Mouse (Mus musculus): ENCODE data around the gene Adamts2.

DNA sequence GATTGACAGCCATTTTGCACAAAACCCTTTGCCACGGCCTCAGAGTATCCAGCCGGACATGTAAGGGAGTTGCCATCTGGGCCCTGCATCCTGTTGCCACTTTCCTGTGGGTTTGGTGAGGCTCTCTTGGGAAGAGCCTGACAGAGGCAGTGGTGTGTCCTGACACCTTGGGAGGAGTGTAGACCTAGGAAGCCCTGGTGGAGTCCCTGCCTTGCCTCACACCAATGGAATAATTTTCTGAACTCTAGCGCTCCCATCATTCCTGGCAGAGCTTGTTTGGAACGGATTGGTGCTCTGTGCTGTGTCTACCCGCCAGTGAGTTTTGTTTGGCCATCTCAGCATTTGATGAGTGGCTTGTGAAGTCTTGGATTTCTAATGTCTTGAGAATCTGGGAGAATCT is 19.5 kb downstream of the Adamts2 start:
- TF ChIP-seq CTCF (IDR thresholded peaks at IDR 0.05; ENCODE audit: low read depth) (no peak), EP300 (IDR thresholded peaks at IDR 0.05; ENCODE audit: low read depth) (no peak)

Data from heart, postnatal 0 days (tissue).